Mouse (Mus musculus) CH12.LX (cell line): ENCODE results near the gene Tpcn1. TPM values are rescaled to one million over a fixed set of nuclear protein-coding genes. Genes with fewer than 3 reads are reported as not detected.

Source experiments
- DNase-seq: peaks from one replicate; pipeline ENCODE4 v3.0.0-alpha.2; 2013; ENCODE audit errors: extremely low read depth
- H3K27ac ChIP-seq: 2 replicates; pipeline ENCODE4 v1.5.1; 2012; ENCODE audit warnings: low read depth, mild to moderate bottlenecking, control low read depth, moderate library complexity; ENCODE audit not compliant: insufficient read depth
- H3K27me3 ChIP-seq: replicated peaks from 2 replicates; pipeline ENCODE3; 2012; ENCODE audit warnings: inconsistent platforms
- H3K36me3 ChIP-seq, 2 experiments: replicated peaks in 1 of 2; 2 replicates each; pipeline versions ENCODE3 to v1.6.1; 2012; ENCODE audit warnings: inconsistent platforms in 1 of 2, low read length in 1 of 2, mild to moderate bottlenecking in 1 of 2, mixed read lengths in 1 of 2, moderate library complexity in 1 of 2; ENCODE audit not compliant: control insufficient read depth in 1 of 2, insufficient read depth in 1 of 2
- H3K4me1 ChIP-seq, 2 experiments: 2 replicates each; pipeline ENCODE4 v1.6.1; 2012; ENCODE audit warnings: inconsistent platforms in 1 of 2, moderate library complexity in 1 of 2; ENCODE audit not compliant: insufficient read depth in 2 of 2, control insufficient read depth in 1 of 2
- H3K4me2 ChIP-seq: 2 replicates; pipeline ENCODE4 v1.6.1; 2012; ENCODE audit warnings: low read depth, mild to moderate bottlenecking, control low read depth; ENCODE audit not compliant: poor library complexity, insufficient read depth, severe bottlenecking
- H3K4me3 ChIP-seq, 3 experiments: fragments of 150-350 bp in 1 of 3; sonication (generic) in 1 of 3; replicated peaks in 1 of 3; 2 replicates each; pipeline versions ENCODE3 to v1.5.1; 2011 to 2012; ENCODE audit warnings: low read depth in 2 of 3, low read length in 2 of 3, mild to moderate bottlenecking in 2 of 3, moderate library complexity in 2 of 3, control low read depth in 1 of 3, improper control_type of control experiment in 1 of 3, inconsistent platforms in 1 of 3, mixed read lengths in 1 of 3; ENCODE audit not compliant: poor library complexity in 1 of 3
- H3K79me2 ChIP-seq: replicated peaks from 2 replicates; pipeline ENCODE4 v1.6.1; 2012; ENCODE audit warnings: mild to moderate bottlenecking, moderate library complexity; ENCODE audit not compliant: control insufficient read depth, poor library complexity, insufficient read depth, severe bottlenecking; ENCODE audit errors: extremely low read depth
- H3K9ac ChIP-seq: 2 replicates; pipeline ENCODE4 v1.6.1; 2012; ENCODE audit warnings: low read depth, mild to moderate bottlenecking, control low read depth, moderate library complexity; ENCODE audit not compliant: insufficient read depth
- H3K9me3 ChIP-seq: replicated peaks from 2 replicates; pipeline ENCODE3; 2012; ENCODE audit warnings: low read length, inconsistent platforms, mixed read lengths
- BHLHE40 ChIP-seq: IDR thresholded peaks from 2 replicates; pipeline ENCODE4 v1.6.1; 2011; ENCODE audit warnings: mild to moderate bottlenecking, low read depth, low read length, improper control_type of control experiment
- CHD2 ChIP-seq: IDR thresholded peaks from 2 replicates; pipeline ENCODE4 v1.6.1; 2011; ENCODE audit warnings: low read length, improper control_type of control experiment
- CTCF ChIP-seq, 2 experiments: IDR thresholded peaks in 1 of 2; conservative IDR thresholded peaks in 1 of 2; 2 replicates each; pipeline ENCODE4 v1.5.1; 2011 to 2012; ENCODE audit warnings: low read depth in 2 of 2, low read length in 2 of 2, improper control_type of control experiment in 1 of 2, inconsistent platforms in 1 of 2, mild to moderate bottlenecking in 1 of 2, moderate library complexity in 1 of 2
- E2F4 ChIP-seq: IDR thresholded peaks from 2 replicates; pipeline ENCODE4 v1.6.1; 2011; ENCODE audit warnings: low read depth, low read length, improper control_type of control experiment; ENCODE audit not compliant: insufficient replicate concordance
- ELF1 ChIP-seq: IDR thresholded peaks from 2 replicates; pipeline ENCODE4 v1.6.1; 2014; ENCODE audit warnings: low read depth, mild to moderate bottlenecking, inconsistent platforms, low read length, improper control_type of control experiment
- EP300 ChIP-seq: IDR thresholded peaks from 2 replicates; pipeline ENCODE4 v1.6.1; 2011; ENCODE audit warnings: low read length, improper control_type of control experiment
- ETS1 ChIP-seq: conservative IDR thresholded peaks from 2 replicates; pipeline ENCODE4 v1.6.1; 2012; ENCODE audit warnings: low read depth, mild to moderate bottlenecking, inconsistent platforms, low read length, improper control_type of control experiment, moderate library complexity
- HCFC1 ChIP-seq: IDR thresholded peaks from 2 replicates; pipeline ENCODE4 v1.6.1; 2012; ENCODE audit warnings: low read depth, mild to moderate bottlenecking, inconsistent platforms, low read length, improper control_type of control experiment
- IRF4 ChIP-seq: IDR thresholded peaks from 2 replicates; pipeline ENCODE4 v1.6.1; 2014; ENCODE audit warnings: low read depth, mild to moderate bottlenecking, inconsistent platforms, low read length, improper control_type of control experiment
- JUN ChIP-seq: IDR thresholded peaks from 2 replicates; pipeline ENCODE4 v1.6.1; 2011; ENCODE audit warnings: low read depth, mild to moderate bottlenecking, low read length, improper control_type of control experiment, moderate library complexity; ENCODE audit not compliant: insufficient read depth
- JUND ChIP-seq: conservative IDR thresholded peaks from 2 replicates; pipeline ENCODE4 v1.6.1; 2011; ENCODE audit warnings: low read depth, low read length, improper control_type of control experiment
- MAFK ChIP-seq: IDR thresholded peaks from 2 replicates; pipeline ENCODE4 v1.6.1; 2011; ENCODE audit warnings: low read length, improper control_type of control experiment; ENCODE audit not compliant: insufficient replicate concordance
- MAX ChIP-seq: IDR thresholded peaks from 2 replicates; pipeline ENCODE4 v1.6.1; 2011; ENCODE audit warnings: low read length, improper control_type of control experiment
- MAZ ChIP-seq: IDR thresholded peaks from 2 replicates; pipeline ENCODE4 v1.6.1; 2012; ENCODE audit warnings: low read depth, mild to moderate bottlenecking, inconsistent platforms, low read length, improper control_type of control experiment, moderate library complexity
- MEF2A ChIP-seq: IDR thresholded peaks from 2 replicates; pipeline ENCODE4 v1.6.1; 2014; ENCODE audit warnings: low read depth, mild to moderate bottlenecking, inconsistent platforms, low read length, improper control_type of control experiment, borderline replicate concordance
- MYC ChIP-seq: IDR thresholded peaks from 2 replicates; pipeline ENCODE4 v1.6.1; 2011; ENCODE audit warnings: low read depth, mild to moderate bottlenecking, improper control_type of control experiment, low read length
- POLR2A ChIP-seq: IDR thresholded peaks from 2 replicates; pipeline ENCODE4 v1.6.1; 2011; ENCODE audit warnings: low read depth, mild to moderate bottlenecking, improper control_type of control experiment, low read length
- SIN3A ChIP-seq: IDR thresholded peaks from 2 replicates; pipeline ENCODE4 v1.6.1; 2012; ENCODE audit warnings: low read length, improper control_type of control experiment, inconsistent platforms
- SMC3 ChIP-seq: IDR thresholded peaks from 2 replicates; pipeline ENCODE4 v1.6.1; 2011; ENCODE audit warnings: low read depth, low read length, improper control_type of control experiment
- TBP ChIP-seq: conservative IDR thresholded peaks from 2 replicates; pipeline ENCODE4 v1.6.1; 2011; ENCODE audit warnings: low read depth, low read length, improper control_type of control experiment
- TCF12 ChIP-seq: IDR thresholded peaks from 2 replicates; pipeline ENCODE4 v1.6.1; 2014; ENCODE audit warnings: low read depth, mild to moderate bottlenecking, inconsistent platforms, low read length, improper control_type of control experiment
- USF1 ChIP-seq: IDR thresholded peaks from 2 replicates; pipeline ENCODE4 v1.6.1; 2014; ENCODE audit warnings: low read depth, mild to moderate bottlenecking, inconsistent platforms, low read length, improper control_type of control experiment
- USF2 ChIP-seq: conservative IDR thresholded peaks from 2 replicates; pipeline ENCODE4 v1.6.1; 2011; ENCODE audit warnings: low read depth, low read length, improper control_type of control experiment
- ZC3H11A ChIP-seq: IDR thresholded peaks from 2 replicates; pipeline ENCODE4 v1.6.1; 2012; ENCODE audit warnings: low read depth, mild to moderate bottlenecking, inconsistent platforms, low read length, improper control_type of control experiment
- dilution Hi-C: fragments of 300-500 bp; cut with MboI; formaldehyde crosslinking; loops from 2 replicates; pipeline ENCODE4 v1.14.3; 2020; ENCODE audit warnings: low sequenced_read_pairs; ENCODE audit not compliant: extremely low pct_unique_long_range_greater_than_20kb, extremely low pct_ligation_motif_present
- in situ Hi-C: fragments of 300-500 bp; cut with MboI; formaldehyde crosslinking; loops from 3 replicates; pipeline ENCODE4 v1.14.3; 2019; ENCODE audit warnings: low sequenced_read_pairs, low pct_ligation_motif_present, low pct_unique_long_range_greater_than_20kb, mixed read lengths
- polyA plus RNA-seq: library from polyadenylated mRNA; unstranded; fragments of >175 nt; gene quantifications from 2 replicates; pipeline ENCODE4 v1.2.1, GENCODE M21; 2012; ENCODE audit warnings: low read depth; ENCODE audit not compliant: insufficient read length
- total RNA-seq, 2 experiments: library from RNA; depleted of rRNA; stranded (reverse); fragments of 300-350 nt in 1 of 2; fragments of >200 nt in 1 of 2; gene quantifications; 2 replicates each; pipeline ENCODE4 v1.2.3; 2012 to 2014

Tpcn1 gene
- total and polyA plus RNA-seq, 3 experiments, result 0.90 to 5.4 (median 2.2) TPM

- Histone ChIP-seq H3K9ac (no peak overlapping the region), H3K27me3 (peaks cover 10% of the 10 kb centered on the region), H3K9me3 (peaks cover 6% of the 10 kb centered on the region), H3K4me1 (peaks cover 18 to 64% of the 10 kb centered on the region in 2 experiments), H3K79me2 (no peaks in the 10 kb centered on the region), H3K4me3 (no peak overlapping the region), H3K4me2 (no peak overlapping the region), H3K27ac (no peak overlapping the region), H3K36me3 (peaks cover 0 to 21% of the 10 kb centered on the region in 2 experiments)
- dilution Hi-C loops, result no loop called here
- TF ChIP-seq MYC (0 out of 2 replicates have a peak, but pooled peaks have one; percentile 25), POLR2A (no peak), TCF12 (no peak), EP300 (peak; percentile 49; the same call in 1 of the 2 replicates), BHLHE40 (peak; percentile 79), MAZ (0 out of 2 replicates have a peak, but pooled peaks have one; percentile 43), MAX (peak; percentile 34; the same call in 1 of the 2 replicates), MAFK (no peak), SMC3 (no peak), SIN3A (no peak), MEF2A (peak; percentile 12; the same call in 1 of the 2 replicates)
- in situ Hi-C loops, result no loop called here
- peak; percentile 75 for DNase-seq
These were observed 5.0 kb downstream of the Tpcn1 start for GRCm38 (mm10) chr5:120583511-120583910.

- Histone ChIP-seq H3K4me3 (no peak overlapping the region), H3K36me3 (peaks cover 0 to 21% of the 10 kb centered on the region in 2 experiments), H3K9ac (no peak overlapping the region), H3K27ac (no peak overlapping the region), H3K4me2 (no peak overlapping the region), H3K79me2 (no peaks in the 10 kb centered on the region), H3K27me3 (peaks cover 7% of the 10 kb centered on the region), H3K4me1 (peaks cover 27 to 67% of the 10 kb centered on the region in 2 experiments), H3K9me3 (peaks cover 6% of the 10 kb centered on the region)
- no peak for TF ChIP-seq ZC3H11A
- no peak for TF ChIP-seq MAFK
- TF ChIP-seq HCFC1, result no peak
- no peak for TF ChIP-seq TBP
- no peak for TF ChIP-seq E2F4
- no peak for TF ChIP-seq CTCF (conservative IDR thresholded peaks at IDR 0.05 in 1 of 2, IDR thresholded peaks at IDR 0.05 in 1 of 2; ENCODE audit: low read depth in 2 of 2, low read length in 2 of 2)
- TF ChIP-seq ETS1, result no peak
- TF ChIP-seq USF1, result no peak
- TF ChIP-seq JUN, result no peak
- no peak for TF ChIP-seq CHD2
- TF ChIP-seq USF2, result no peak
- no peak for TF ChIP-seq IRF4
- TF ChIP-seq MAZ, result no peak
- no peak for TF ChIP-seq ELF1
- no peak for TF ChIP-seq MEF2A
- TF ChIP-seq JUND, result no peak
- in situ Hi-C loops, result no loop called here
- no peak for DNase-seq
- dilution Hi-C loops, result no loop called here
These were observed 6.5 kb downstream of the Tpcn1 start for GRCm38 (mm10) chr5:120582002-120582401.
